Mouse (Mus musculus) limb, embryonic 11.5 days (tissue): ENCODE results near the gene Cct3. TPM values are rescaled to one million over a fixed set of nuclear protein-coding genes. Genes with fewer than 3 reads are reported as not detected.
A peak's percentile ranks its signal among the peaks of the same experiment; 100 is the strongest.

Source experiments
- ATAC-seq: fragments of 200-750 bp; cut with Nextera tagmentation; 2 replicates; pipeline ENCODE4 v1.8.0; 2017; ENCODE audit warnings: low read depth; ENCODE audit not compliant: insufficient number of reproducible peaks, low FRiP score, low TSS enrichment
- DNase-seq: peaks from one replicate; pipeline ENCODE4 v3.0.0-alpha.2; 2015; ENCODE audit warnings: low spot score
- H3K27ac ChIP-seq: fragments of 300-500 bp; sonication (generic); replicated peaks from 2 replicates; pipeline ENCODE4 v1.5.1; 2014; ENCODE audit warnings: low read depth, mild to moderate bottlenecking, low read length
- H3K27me3 ChIP-seq: fragments of 300-500 bp; sonication (generic); 2 replicates; pipeline ENCODE4 v1.6.1; 2014; ENCODE audit warnings: mild to moderate bottlenecking, low read length, mixed read lengths; ENCODE audit not compliant: control insufficient read depth, insufficient read depth
- H3K36me3 ChIP-seq: fragments of 300-500 bp; sonication (generic); 2 replicates; pipeline ENCODE4 v1.6.1; 2014; ENCODE audit warnings: mild to moderate bottlenecking, low read length, moderate library complexity, mixed read lengths; ENCODE audit not compliant: control insufficient read depth, insufficient read depth
- H3K4me1 ChIP-seq: fragments of 300-500 bp; sonication (generic); 2 replicates; pipeline ENCODE4 v1.6.1; 2014; ENCODE audit warnings: low read length, mixed read lengths; ENCODE audit not compliant: control insufficient read depth, insufficient read depth
- H3K4me2 ChIP-seq: fragments of 300-500 bp; sonication (generic); 2 replicates; pipeline ENCODE4 v1.6.1; 2014; ENCODE audit warnings: low read depth, mild to moderate bottlenecking, moderate library complexity; ENCODE audit not compliant: severe bottlenecking
- H3K4me3 ChIP-seq: fragments of 300-500 bp; sonication (generic); 2 replicates; pipeline ENCODE4 v1.5.1; 2014; ENCODE audit warnings: low read depth, low read length
- H3K9ac ChIP-seq: fragments of 300-500 bp; sonication (generic); 2 replicates; pipeline ENCODE4 v1.6.1; 2014; ENCODE audit warnings: mild to moderate bottlenecking, low read length
- H3K9me3 ChIP-seq: fragments of 300-500 bp; sonication (generic); 2 replicates; pipeline ENCODE4 v1.6.1; 2016; ENCODE audit warnings: low read length; ENCODE audit not compliant: control insufficient read depth
- WGBS: fragments of 180-500 bp; shearing (Covaris S2); extraction: QIAGEN DNeasy Blood & Tissue Kit; methylation state at CpG from one replicate; pipeline ENCODE4 v1.1.7; 2014; 5-methylcytosine and 5-hydroxymethylcytosine counted together
- polyA plus RNA-seq: library from polyadenylated mRNA; unstranded; fragments of >200 nt; fragmentation: Nextera tagmentation; extraction: Ambion mirVana; gene quantifications from 2 replicates; pipeline ENCODE4 v1.2.1, GENCODE M21; 2014

The Cct3 gene
- polyA plus RNA-seq, 1 experiment from 2014 or later = 785 TPM

- Histone ChIP-seq H3K4me2 (peak within 1 kb of the TSS; percentile 66), H3K27me3 (no peaks in the 10 kb centered on the region), H3K9me3 (no peaks in the 10 kb centered on the region), H3K4me1 (peaks cover 11% of the 10 kb centered on the region), H3K4me3 (peak within 1 kb of the TSS; percentile 79), H3K9ac (peak within 1 kb of the TSS; percentile 92), H3K27ac (peak within 1 kb of the TSS; percentile 90), H3K36me3 (no peaks in the 10 kb centered on the region)
- 3% methylated on average over 43 of the region's 66 CpGs for WGBS
- DNase-seq (peak; percentile 97), ATAC-seq (peak; percentile 90)
These were observed 39.4 kb downstream of the Cct3 start, which contains the start of the genes Tmem79 and Smg5 for GRCm38 (mm10) chr3:88336058-88337013. Tmem79 (minus strand) TSS chr3:88336148. Smg5 (plus strand) TSS chr3:88336260.

DNA sequence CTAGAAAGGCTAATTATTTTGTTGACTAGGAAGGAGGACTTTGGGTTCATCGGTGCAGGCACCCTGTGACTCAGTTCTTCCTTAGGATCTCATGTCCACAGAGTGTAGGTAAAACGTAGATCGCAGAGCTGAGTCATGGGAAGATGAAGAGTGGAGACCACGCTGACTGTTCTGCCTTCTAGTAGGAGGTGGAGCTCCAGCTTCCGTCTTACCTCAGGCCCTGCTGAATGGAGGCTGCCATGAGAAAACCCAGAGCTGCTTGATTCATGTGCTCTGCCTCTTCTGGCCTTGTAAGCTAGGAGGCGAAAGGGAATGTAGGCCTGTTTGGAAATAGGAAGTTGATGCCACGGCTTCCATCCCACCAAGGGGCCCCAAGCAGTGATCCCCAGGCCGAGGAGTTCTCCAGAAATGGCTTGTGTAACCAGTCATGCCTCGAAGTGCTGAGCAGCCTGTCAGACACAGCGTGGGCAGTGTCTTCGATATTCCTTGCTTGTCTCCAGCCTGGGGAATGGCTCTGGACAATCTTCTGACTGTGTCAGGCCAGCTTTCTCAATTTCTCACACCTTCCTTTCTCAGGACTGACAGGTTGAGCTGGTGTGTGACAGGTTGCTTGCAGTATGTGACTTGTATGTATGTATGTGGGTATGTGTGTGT, 40.6 kb downstream of the Cct3 start:
- H3K36me3 ChIP-seq = peaks cover 2% of the 10 kb centered on the region; the same call in 1 of the 2 replicates
- H3K27me3 ChIP-seq = no peaks in the 10 kb centered on the region
- WGBS = 87% methylated on average over 11 of the region's 11 CpGs
- no peaks in the 10 kb centered on the region for H3K9me3 ChIP-seq
- H3K4me3 ChIP-seq = 0 out of 2 replicates have a peak overlapping the region, but pooled peaks have one; percentile 3
- no peak overlapping the region for H3K9ac ChIP-seq
- no peak for DNase-seq
- peak overlapping the region; percentile 10; the same call in 1 of the 2 replicates for H3K4me2 ChIP-seq
- H3K4me1 ChIP-seq = peaks cover 11% of the 10 kb centered on the region
- no peak for ATAC-seq
- H3K27ac ChIP-seq = no peak overlapping the region

GRCm38 (mm10) chr3:88338316-88338715, 41.4 kb downstream of the Cct3 start:
- WGBS = 95% methylated on average over 7 of the region's 7 CpGs
- no peak overlapping the region for H3K9ac ChIP-seq
- no peak for DNase-seq
- no peak overlapping the region for H3K4me3 ChIP-seq
- peaks cover 9% of the 10 kb centered on the region; the same call in 1 of the 2 replicates for H3K36me3 ChIP-seq
- H3K27me3 ChIP-seq = no peaks in the 10 kb centered on the region
- no peak for ATAC-seq
- no peak overlapping the region for H3K27ac ChIP-seq
- H3K4me1 ChIP-seq = peaks cover 11% of the 10 kb centered on the region
- H3K9me3 ChIP-seq = no peaks in the 10 kb centered on the region
- no peak overlapping the region for H3K4me2 ChIP-seq

GRCm38 (mm10) chr3:88339006-88339405, 42.1 kb downstream of the Cct3 start:
- 84% methylated on average over 3 of the region's 3 CpGs for WGBS
- H3K27me3 ChIP-seq = no peaks in the 10 kb centered on the region
- H3K9ac ChIP-seq = no peak overlapping the region
- no peak for DNase-seq
- no peak overlapping the region for H3K4me3 ChIP-seq
- H3K4me1 ChIP-seq = peaks cover 11% of the 10 kb centered on the region
- H3K4me2 ChIP-seq = no peak overlapping the region
- H3K36me3 ChIP-seq = peaks cover 16% of the 10 kb centered on the region; the same call in 1 of the 2 replicates
- no peaks in the 10 kb centered on the region for H3K9me3 ChIP-seq
- H3K27ac ChIP-seq = no peak overlapping the region
- no peak for ATAC-seq

DNA sequence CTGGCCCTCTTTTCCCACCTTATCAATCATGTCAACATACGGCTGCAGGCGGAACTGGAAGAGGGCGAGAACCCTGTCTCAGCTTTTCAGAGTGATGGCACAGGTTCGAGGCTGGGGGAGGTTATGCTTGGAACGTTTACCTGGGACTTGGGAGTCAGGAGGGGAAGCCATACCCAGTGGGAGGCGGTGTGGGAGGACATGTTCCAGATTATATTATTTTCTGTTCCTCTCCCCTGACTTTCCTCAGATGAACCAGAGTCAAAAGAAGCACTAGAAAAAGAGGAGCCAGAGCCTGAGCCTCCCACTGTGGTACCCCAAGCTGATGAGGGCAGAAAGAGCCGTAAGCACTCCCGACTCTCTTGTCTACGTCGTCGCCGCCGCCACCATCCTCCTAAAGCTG, 53.8 kb downstream of the Cct3 start:
- ATAC-seq = no peak

DNA sequence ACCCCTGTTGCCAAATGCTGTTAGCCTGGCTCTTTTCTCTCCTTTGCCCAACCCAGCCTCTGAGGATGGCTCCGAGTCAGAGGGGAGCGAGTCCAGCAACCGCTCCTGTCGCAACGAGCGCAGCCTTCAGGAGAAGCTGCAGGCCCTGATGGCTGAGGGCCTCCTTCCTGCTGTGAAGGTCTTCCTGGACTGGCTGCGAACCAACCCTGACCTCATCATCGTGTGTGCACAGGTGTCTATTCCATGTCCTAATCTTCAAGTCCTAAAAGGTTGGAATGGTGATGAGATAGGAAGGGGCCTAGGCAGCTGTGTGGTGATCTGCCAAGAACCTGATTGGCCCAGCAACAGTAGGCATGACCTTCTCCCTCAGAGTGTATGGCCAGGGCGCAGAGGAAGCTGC, 56.0 kb downstream of the Cct3 start:
- WGBS = 96% methylated on average over 9 of the region's 9 CpGs

More for the DNA sequence above, 53.8 kb downstream of the Cct3 start:
- peaks cover 48% of the 10 kb centered on the region for H3K36me3 ChIP-seq
- no peaks in the 10 kb centered on the region for H3K9me3 ChIP-seq
- no peak overlapping the region for H3K27ac ChIP-seq
- no peaks in the 10 kb centered on the region for H3K27me3 ChIP-seq
- DNase-seq = no peak
- no peak overlapping the region for H3K4me2 ChIP-seq
- H3K4me3 ChIP-seq = no peak overlapping the region
- WGBS = 90% methylated on average over 13 of the region's 13 CpGs
- H3K4me1 ChIP-seq = no peaks in the 10 kb centered on the region
- H3K9ac ChIP-seq = no peak overlapping the region

DNA sequence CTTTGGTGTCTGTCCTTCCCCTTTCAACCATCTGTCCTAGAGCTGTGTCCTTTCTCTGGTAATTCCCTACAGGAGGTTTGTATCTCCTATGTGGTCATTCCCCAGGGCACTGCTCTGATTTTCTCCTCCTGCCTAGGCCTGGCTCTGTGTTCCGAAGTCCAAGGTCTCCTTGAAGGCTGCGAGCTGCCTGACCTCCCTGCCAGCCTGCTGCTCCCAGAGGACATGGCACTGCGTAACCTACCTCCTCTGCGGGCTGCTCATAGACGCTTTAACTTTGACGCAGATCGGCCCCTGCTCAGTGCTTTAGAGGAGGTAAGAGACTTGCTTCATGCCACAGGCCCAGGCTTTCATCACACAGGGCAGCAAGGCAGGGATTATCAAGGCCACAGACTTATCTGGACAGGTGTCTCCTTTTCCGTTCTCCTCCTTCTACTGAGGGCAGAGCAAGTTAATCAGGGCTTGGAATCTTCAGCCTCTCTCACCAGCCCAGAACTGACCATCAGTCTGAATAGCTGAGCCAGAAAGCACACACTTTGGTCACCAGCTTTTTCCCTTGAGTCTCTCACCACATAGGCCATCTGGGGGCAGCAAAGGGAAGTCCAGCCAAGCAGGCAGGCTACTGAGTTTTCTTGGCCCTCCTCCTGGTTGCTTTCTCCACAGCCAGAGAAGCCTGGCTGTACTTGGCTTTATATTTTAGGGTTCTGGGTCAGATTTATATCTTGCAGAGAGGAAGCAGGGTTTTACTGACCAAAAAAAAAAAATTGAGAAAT, 57.7 kb downstream of the Cct3 start:
- WGBS = 94% methylated on average over 8 of the region's 8 CpGs
- H3K4me2 ChIP-seq = no peak overlapping the region
- H3K9me3 ChIP-seq = no peaks in the 10 kb centered on the region
- DNase-seq (no peak), ATAC-seq (no peak)
- no peaks in the 10 kb centered on the region for H3K4me1 ChIP-seq
- no peak overlapping the region for H3K4me3 ChIP-seq
- no peak overlapping the region for H3K9ac ChIP-seq
- H3K36me3 ChIP-seq = peaks cover 64% of the 10 kb centered on the region
- H3K27ac ChIP-seq = no peak overlapping the region
- H3K27me3 ChIP-seq = no peaks in the 10 kb centered on the region

More for the DNA sequence above, 56.0 kb downstream of the Cct3 start:
- no peaks in the 10 kb centered on the region for H3K4me1 ChIP-seq
- no peak for DNase-seq
- no peaks in the 10 kb centered on the region for H3K27me3 ChIP-seq
- H3K9ac ChIP-seq = no peak overlapping the region
- H3K27ac ChIP-seq = no peak overlapping the region
- ATAC-seq = no peak
- no peaks in the 10 kb centered on the region for H3K9me3 ChIP-seq
- no peak overlapping the region for H3K4me3 ChIP-seq
- no peak overlapping the region for H3K4me2 ChIP-seq
- H3K36me3 ChIP-seq = peaks cover 57% of the 10 kb centered on the region

DNA sequence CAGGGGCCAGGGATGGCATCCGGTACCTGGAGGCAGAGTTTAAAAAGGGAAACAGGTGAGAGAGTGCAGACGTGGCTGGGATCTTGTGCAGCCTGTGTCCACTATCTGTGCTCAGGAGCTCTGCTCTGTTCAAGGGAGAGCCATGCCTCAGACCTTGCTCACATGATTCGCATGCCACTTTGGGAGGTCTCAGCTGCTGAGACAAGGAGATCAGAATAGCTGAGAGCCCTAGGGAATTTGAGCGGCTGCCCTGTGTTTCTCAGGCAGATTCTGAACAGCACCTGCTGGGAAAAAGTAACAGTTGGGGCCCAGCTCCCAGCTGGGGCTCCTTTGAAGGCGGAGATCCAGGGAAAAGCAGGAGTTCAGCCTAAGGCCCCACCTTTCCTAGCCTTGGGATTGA, 62.7 kb downstream of the Cct3 start:
- Histone ChIP-seq H3K27me3 (peaks cover 6% of the 10 kb centered on the region; the same call in 1 of the 2 replicates), H3K4me2 (no peak overlapping the region), H3K9ac (no peak overlapping the region), H3K4me1 (peaks cover 5% of the 10 kb centered on the region; the same call in 1 of the 2 replicates), H3K36me3 (peaks cover 45% of the 10 kb centered on the region), H3K9me3 (no peaks in the 10 kb centered on the region), H3K27ac (no peak overlapping the region), H3K4me3 (no peak overlapping the region)
- ATAC-seq (no peak), DNase-seq (no peak)
- WGBS = 83% methylated on average over 5 of the region's 5 CpGs
